Mouse (Mus musculus): Measurements from ENCODE around the gene Cst8. TPM values are rescaled to one million over a fixed set of nuclear protein-coding genes. Genes with fewer than 3 reads are reported as not detected.

The Cst8 gene
- not detected for total RNA-seq (2023)

GRCm38 (mm10) chr2:148798485-148798884 lies at the start of gene Cst8:
Gene Cst8 (plus strand): TSS chr2:148798785.

GRCm38 (mm10) chr2:148750058-148750457 lies 48.5 kb upstream of the Cst8 start, which contains the start of gene Cstl1:
Gene Cstl1 (plus strand): TSS chr2:148750358.

GRCm38 (mm10) chr2:148771397-148771796 lies 27.2 kb upstream of the Cst8 start, which contains the start of gene Cst11:
Gene Cst11 (minus strand): TSS chr2:148771497.

GRCm38 (mm10) chr2:148781709-148782108 lies 16.9 kb upstream of the Cst8 start, which contains the start of gene 8030411F24Rik:
Gene 8030411F24Rik (plus strand): TSS chr2:148782009.

GRCm38 (mm10) chr2:148789142-148789541 lies 9.4 kb upstream of the Cst8 start, which contains the start of gene Cst12:
Gene Cst12 (plus strand): TSS chr2:148789361.

GRCm38 (mm10) chr2:148819909-148820308 lies 21.3 kb downstream of the Cst8 start, which contains the start of gene Cst13:
Gene Cst13 (plus strand): TSS chr2:148820081.

GRCm38 (mm10) chr2:148834912-148835311 lies 36.3 kb downstream of the Cst8 start, which contains the start of gene Cst9:
Gene Cst9 (plus strand): TSS chr2:148835147.

Other genes with a start within 250 kb of the Cst8 start
- gene Nxt1, start 126.2 kb upstream of the Cst8 start, total RNA-seq (2023): 14.8 TPM
- gene Gzf1, start 117.8 kb upstream of the Cst8 start, total RNA-seq (2023): 6.7 TPM
- 0.62 TPM for gene Napb, start 66.3 kb upstream of the Cst8 start, total RNA-seq (2023)
- gene Cstl1, start 48.4 kb upstream of the Cst8 start, total RNA-seq (2023): not detected
- not detected for gene Cst11, start 27.3 kb upstream of the Cst8 start, total RNA-seq (2023)
- not detected for gene 8030411F24Rik, start 16.8 kb upstream of the Cst8 start, total RNA-seq (2023)
- not detected for gene Cst12, start 9.4 kb upstream of the Cst8 start, total RNA-seq (2023)
- gene Cst13, start 21.3 kb downstream of the Cst8 start, total RNA-seq (2023): not detected
- gene Cst9, start 36.4 kb downstream of the Cst8 start, total RNA-seq (2023): not detected
- gene 9230104L09Rik, start 66.3 kb downstream of the Cst8 start, total RNA-seq (2023): not detected
- 76.8 TPM for gene Cst3, start 76.9 kb downstream of the Cst8 start, total RNA-seq (2023)
- not detected for gene Gm1330, start 204.5 kb downstream of the Cst8 start, total RNA-seq (2023)
- not detected for gene Gm10750, start 218.5 kb downstream of the Cst8 start, total RNA-seq (2023)

All from CD4-positive naive resting alpha-beta T cell, adult 76 days (primary cell).